Mouse (Mus musculus) splenic B cell, adult 2 months (primary cell): ENCODE measurements around the gene Siae.

Experiments
- DNase-seq: peaks from one replicate; pipeline ENCODE4 v3.0.0-alpha.2; 2011; ENCODE audit warnings: low read depth, low spot score
- H3K27me3 ChIP-seq: 2 replicates; pipeline ENCODE4 v1.6.1; 2012; ENCODE audit warnings: mild to moderate bottlenecking, low read length, moderate library complexity, mixed read lengths; ENCODE audit not compliant: control insufficient read depth, poor library complexity, insufficient read depth, severe bottlenecking
- H3K36me3 ChIP-seq: 2 replicates; pipeline ENCODE4 v1.6.1; 2012; ENCODE audit warnings: mild to moderate bottlenecking, low read length, moderate library complexity, mixed read lengths; ENCODE audit not compliant: control insufficient read depth, poor library complexity, insufficient read depth, severe bottlenecking

The Siae gene

GRCm38 (mm10) chr9:37687288-37687940 is 131.9 kb downstream of the Siae start:
- no peak for DNase-seq
- Histone ChIP-seq H3K36me3 (no peaks in the 10 kb centered on the region), H3K27me3 (no peaks in the 10 kb centered on the region)

DNA sequence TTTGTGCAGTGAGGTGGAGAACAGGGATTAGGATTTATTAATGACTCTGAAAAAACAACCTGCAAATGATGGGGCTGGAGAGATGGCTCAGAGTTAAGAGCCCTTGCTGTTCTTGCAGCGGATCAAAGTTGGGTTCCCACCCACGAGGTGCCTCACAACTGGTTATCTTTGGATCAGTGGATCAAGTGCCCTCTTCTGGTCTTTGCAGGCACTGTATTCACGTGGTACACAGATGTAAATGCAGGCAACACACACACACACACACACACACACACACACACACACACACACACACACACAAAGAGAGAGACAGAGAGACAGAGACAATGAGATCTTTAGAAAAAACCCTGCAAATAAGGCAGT is 132.4 kb downstream of the Siae start:
- no peaks in the 10 kb centered on the region for H3K36me3 ChIP-seq
- H3K27me3 ChIP-seq = no peaks in the 10 kb centered on the region
- no peak for DNase-seq

GRCm38 (mm10) chr9:37689970-37690686 is 134.6 kb downstream of the Siae start:
- no peaks in the 10 kb centered on the region for H3K27me3 ChIP-seq
- DNase-seq = peak; percentile 4
- no peaks in the 10 kb centered on the region for H3K36me3 ChIP-seq
